Mouse (Mus musculus): Measurements from ENCODE around the gene Pkd1. TPM values are rescaled to one million over a fixed set of nuclear protein-coding genes. Genes with fewer than 3 reads are reported as not detected.

Gene Pkd1
- polyA plus RNA-seq, 1 experiment from 2014 or later = 34.0 TPM

GRCm38 (mm10) chr17:24545247-24545646 lies 4.4 kb upstream of the Pkd1 start:
- Histone ChIP-seq H3K9ac (no peak overlapping the region), H3K9me3 (ENCODE audit: low read depth, low read length) (no peaks in the 10 kb centered on the region)
- DNase-seq = no peak

GRCm38 (mm10) chr17:24546234-24546633 lies 3.4 kb upstream of the Pkd1 start:
- no peak overlapping the region for H3K27ac ChIP-seq (ENCODE audit: low read depth)
- 66% methylated on average over 3 of the region's 3 CpGs for WGBS
- H3K9me3 ChIP-seq (ENCODE audit: low read depth, low read length) = no peaks in the 10 kb centered on the region
- H3K4me2 ChIP-seq = no peak overlapping the region
- peaks cover 4% of the 10 kb centered on the region; the same call in 1 of the 2 replicates for H3K4me1 ChIP-seq (ENCODE audit: insufficient read depth)
- no peaks in the 10 kb centered on the region for H3K36me3 ChIP-seq (ENCODE audit: insufficient read depth)
- TF ChIP-seq CTCF (IDR thresholded peaks at IDR 0.05; ENCODE audit: low read depth) = no peak
- H3K9ac ChIP-seq = no peak overlapping the region
- ATAC-seq (ENCODE audit: insufficient read depth) (no peak), DNase-seq (no peak)
- H3K4me3 ChIP-seq (ENCODE audit: low read depth, low read length) = no peak overlapping the region
- no peaks in the 10 kb centered on the region for H3K27me3 ChIP-seq (ENCODE audit: insufficient read depth, low read length)

More at GRCm38 (mm10) chr17:24545247-24545646, 4.4 kb upstream of the Pkd1 start:
- no peak for TF ChIP-seq CTCF (IDR thresholded peaks at IDR 0.05; ENCODE audit: low read depth)
- no peaks in the 10 kb centered on the region for H3K27me3 ChIP-seq (ENCODE audit: insufficient read depth, low read length)
- H3K4me2 ChIP-seq = no peak overlapping the region
- H3K4me1 ChIP-seq (ENCODE audit: insufficient read depth) = no peaks in the 10 kb centered on the region
- 81% methylated on average over 2 of the region's 2 CpGs for WGBS
- no peak overlapping the region for H3K27ac ChIP-seq (ENCODE audit: low read depth)
- H3K36me3 ChIP-seq (ENCODE audit: insufficient read depth) = no peaks in the 10 kb centered on the region
- no peak overlapping the region for H3K4me3 ChIP-seq (ENCODE audit: low read depth, low read length)
- ATAC-seq (ENCODE audit: insufficient read depth) = no peak

DNA sequence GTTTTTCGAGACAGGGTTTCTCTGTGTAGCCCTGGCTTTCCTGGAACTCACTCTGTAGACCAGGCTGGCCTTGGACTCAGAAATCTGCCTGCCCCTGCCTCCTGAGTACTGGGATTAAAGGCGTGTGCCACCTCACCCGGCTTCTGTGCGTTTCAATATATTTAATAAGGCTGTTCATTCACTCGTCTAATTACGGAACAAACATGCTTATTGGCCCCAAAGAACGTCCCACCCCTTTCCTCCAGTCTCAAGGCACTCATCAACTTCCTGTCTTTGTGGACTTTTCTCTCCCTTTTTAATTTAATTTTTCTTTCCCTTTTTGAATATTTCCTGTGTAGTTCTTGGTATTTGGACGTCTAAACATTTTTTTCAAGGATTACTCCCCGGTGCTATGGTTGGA lies 1.2 kb upstream of the Pkd1 start:
- Histone ChIP-seq H3K4me3 (ENCODE audit: low read depth, low read length) (peak overlapping the region; percentile 87), H3K36me3 (ENCODE audit: insufficient read depth) (no peaks in the 10 kb centered on the region), H3K27me3 (ENCODE audit: insufficient read depth, low read length) (no peaks in the 10 kb centered on the region), H3K9ac (peak overlapping the region; percentile 27; the same call in 1 of the 2 replicates), H3K9me3 (ENCODE audit: low read depth, low read length) (no peaks in the 10 kb centered on the region), H3K27ac (ENCODE audit: low read depth) (no peak overlapping the region), H3K4me1 (ENCODE audit: insufficient read depth) (peaks cover 15% of the 10 kb centered on the region; the same call in 1 of the 2 replicates), H3K4me2 (peak overlapping the region; percentile 90)
- ATAC-seq (ENCODE audit: insufficient read depth) (no peak), DNase-seq (no peak)
- WGBS = 29% methylated on average over 9 of the region's 9 CpGs
- TF ChIP-seq CTCF (IDR thresholded peaks at IDR 0.05; ENCODE audit: low read depth) = no peak

DNA sequence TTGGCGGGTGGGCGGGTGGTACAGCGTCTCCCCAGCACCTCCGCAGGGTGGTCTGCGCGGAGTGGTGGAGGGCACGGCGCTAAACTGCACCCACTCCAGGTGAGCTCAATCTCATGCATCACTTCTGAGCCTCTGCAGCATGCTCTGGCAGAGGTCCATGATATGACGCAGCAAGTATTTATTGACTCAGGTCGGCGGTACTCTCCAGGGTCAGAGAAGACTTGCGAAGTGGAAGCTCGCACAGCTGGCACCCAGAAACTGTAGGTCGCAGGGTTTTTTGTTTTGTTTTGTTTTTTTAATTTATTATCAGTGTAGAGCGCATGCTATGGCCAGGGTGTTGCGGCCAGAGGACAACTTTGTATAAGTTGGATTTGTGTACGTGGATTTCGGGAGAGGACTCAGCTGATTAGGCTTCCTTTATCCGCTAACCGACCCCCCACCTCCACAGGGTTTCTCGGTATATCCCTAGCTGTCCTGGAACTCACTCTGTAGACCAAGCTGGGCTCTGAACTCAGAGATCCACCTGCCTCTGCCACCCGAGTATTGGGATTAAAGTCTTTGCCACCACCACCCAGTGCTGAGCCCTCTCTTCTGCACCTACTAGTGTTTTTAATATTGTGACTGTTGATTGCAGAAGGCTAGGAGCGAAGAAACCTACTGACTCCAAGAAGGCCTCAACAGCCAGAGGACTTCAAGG lies 565 bp upstream of the Pkd1 start:
- Histone ChIP-seq H3K9ac (peak overlapping the region; percentile 27), H3K4me1 (ENCODE audit: insufficient read depth) (peaks cover 15% of the 10 kb centered on the region; the same call in 1 of the 2 replicates), H3K27me3 (ENCODE audit: insufficient read depth, low read length) (no peaks in the 10 kb centered on the region), H3K4me3 (ENCODE audit: low read depth, low read length) (peak overlapping the region; percentile 87), H3K36me3 (ENCODE audit: insufficient read depth) (no peaks in the 10 kb centered on the region), H3K4me2 (peak overlapping the region; percentile 90), H3K9me3 (ENCODE audit: low read depth, low read length) (no peaks in the 10 kb centered on the region), H3K27ac (ENCODE audit: low read depth) (peak overlapping the region; percentile 42)
- no peak for TF ChIP-seq CTCF (IDR thresholded peaks at IDR 0.05; ENCODE audit: low read depth)
- 2% methylated on average over 23 of the region's 23 CpGs for WGBS
- ATAC-seq (ENCODE audit: insufficient read depth) = no peak; the same call in 1 of the 2 replicates
- peak; percentile 85 for DNase-seq

GRCm38 (mm10) chr17:24550416-24551049 lies 899 bp downstream of the Pkd1 start:
- H3K4me1 ChIP-seq (ENCODE audit: insufficient read depth) = peaks cover 15% of the 10 kb centered on the region; the same call in 1 of the 2 replicates
- H3K36me3 ChIP-seq (ENCODE audit: insufficient read depth) = no peaks in the 10 kb centered on the region
- ATAC-seq (ENCODE audit: insufficient read depth) (peak; percentile 80), DNase-seq (peak; percentile 80)
- TF ChIP-seq CTCF (IDR thresholded peaks at IDR 0.05; ENCODE audit: low read depth) = no peak
- under 1% methylated on average over 44 of the region's 44 CpGs for WGBS
- peak overlapping the region; percentile 87 for H3K4me3 ChIP-seq (ENCODE audit: low read depth, low read length)
- peak overlapping the region; percentile 90 for H3K9ac ChIP-seq
- no peaks in the 10 kb centered on the region for H3K27me3 ChIP-seq (ENCODE audit: insufficient read depth, low read length)
- H3K4me2 ChIP-seq = peak overlapping the region; percentile 90
- no peaks in the 10 kb centered on the region for H3K9me3 ChIP-seq (ENCODE audit: low read depth, low read length)
- peak overlapping the region; percentile 96 for H3K27ac ChIP-seq (ENCODE audit: low read depth)

GRCm38 (mm10) chr17:24551050-24551444 lies 1.4 kb downstream of the Pkd1 start:
- 39% methylated on average over 3 of the region's 3 CpGs for WGBS
- no peak for TF ChIP-seq CTCF (IDR thresholded peaks at IDR 0.05; ENCODE audit: low read depth)
- Histone ChIP-seq H3K4me3 (ENCODE audit: low read depth, low read length) (peak overlapping the region; percentile 87), H3K36me3 (ENCODE audit: insufficient read depth) (no peaks in the 10 kb centered on the region), H3K4me1 (ENCODE audit: insufficient read depth) (peaks cover 15% of the 10 kb centered on the region; the same call in 1 of the 2 replicates), H3K4me2 (peak overlapping the region; percentile 90), H3K27me3 (ENCODE audit: insufficient read depth, low read length) (no peaks in the 10 kb centered on the region), H3K27ac (ENCODE audit: low read depth) (no peak overlapping the region; the same call in 1 of the 2 replicates), H3K9me3 (ENCODE audit: low read depth, low read length) (no peaks in the 10 kb centered on the region), H3K9ac (peak overlapping the region; percentile 90)
- ATAC-seq (ENCODE audit: insufficient read depth) (no peak), DNase-seq (no peak)

GRCm38 (mm10) chr17:24557091-24557490 lies 7.5 kb downstream of the Pkd1 start:
- H3K36me3 ChIP-seq (ENCODE audit: insufficient read depth) = no peaks in the 10 kb centered on the region
- no peak overlapping the region for H3K27ac ChIP-seq (ENCODE audit: low read depth)
- DNase-seq (no peak), ATAC-seq (ENCODE audit: insufficient read depth) (no peak)
- H3K4me2 ChIP-seq = no peak overlapping the region
- H3K4me3 ChIP-seq (ENCODE audit: low read depth, low read length) = no peak overlapping the region
- no peaks in the 10 kb centered on the region for H3K27me3 ChIP-seq (ENCODE audit: insufficient read depth, low read length)
- H3K9ac ChIP-seq = no peak overlapping the region
- H3K4me1 ChIP-seq (ENCODE audit: insufficient read depth) = peaks cover 16% of the 10 kb centered on the region
- TF ChIP-seq CTCF (IDR thresholded peaks at IDR 0.05; ENCODE audit: low read depth) = no peak
- H3K9me3 ChIP-seq (ENCODE audit: low read depth, low read length) = no peaks in the 10 kb centered on the region
- WGBS = 73% methylated on average over 7 of the region's 7 CpGs

All from lung, embryonic 14.5 days (tissue).